Mouse (Mus musculus) urinary bladder, postnatal 14 days (tissue): ENCODE measurements at regions not wholly inside any gene's neighbourhood (a gene's known extent, or its start where the extent isn't known, plus 50 kb on each side); places are given as distances from the start of the nearest gene placed in this dataset.

Experiments used
- DNase-seq: peaks from one replicate; pipeline ENCODE4 v3.0.0; 2021; ENCODE audit warnings: low spot score

DNA sequence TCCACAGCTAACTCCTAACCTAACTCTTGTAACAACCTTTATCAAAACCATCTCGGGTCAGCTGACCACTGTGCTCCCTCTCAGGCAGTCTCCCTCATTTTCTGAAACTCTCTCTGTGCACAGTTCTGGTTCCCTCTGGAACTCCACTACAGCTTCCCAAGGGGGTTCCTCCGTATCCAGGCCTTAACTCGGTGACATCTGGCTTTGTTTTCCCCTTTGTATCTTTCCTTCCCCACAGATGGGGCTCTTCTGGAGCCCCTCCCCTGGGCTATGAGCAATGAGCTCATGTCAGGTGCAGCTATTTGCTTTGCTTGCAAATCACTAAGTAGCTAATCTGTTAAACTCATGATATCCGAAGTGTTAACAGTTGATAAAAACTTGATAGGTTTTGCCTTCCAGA lies 535.6 kb downstream of the Slc4a3 start:
- no peak for DNase-seq

DNA sequence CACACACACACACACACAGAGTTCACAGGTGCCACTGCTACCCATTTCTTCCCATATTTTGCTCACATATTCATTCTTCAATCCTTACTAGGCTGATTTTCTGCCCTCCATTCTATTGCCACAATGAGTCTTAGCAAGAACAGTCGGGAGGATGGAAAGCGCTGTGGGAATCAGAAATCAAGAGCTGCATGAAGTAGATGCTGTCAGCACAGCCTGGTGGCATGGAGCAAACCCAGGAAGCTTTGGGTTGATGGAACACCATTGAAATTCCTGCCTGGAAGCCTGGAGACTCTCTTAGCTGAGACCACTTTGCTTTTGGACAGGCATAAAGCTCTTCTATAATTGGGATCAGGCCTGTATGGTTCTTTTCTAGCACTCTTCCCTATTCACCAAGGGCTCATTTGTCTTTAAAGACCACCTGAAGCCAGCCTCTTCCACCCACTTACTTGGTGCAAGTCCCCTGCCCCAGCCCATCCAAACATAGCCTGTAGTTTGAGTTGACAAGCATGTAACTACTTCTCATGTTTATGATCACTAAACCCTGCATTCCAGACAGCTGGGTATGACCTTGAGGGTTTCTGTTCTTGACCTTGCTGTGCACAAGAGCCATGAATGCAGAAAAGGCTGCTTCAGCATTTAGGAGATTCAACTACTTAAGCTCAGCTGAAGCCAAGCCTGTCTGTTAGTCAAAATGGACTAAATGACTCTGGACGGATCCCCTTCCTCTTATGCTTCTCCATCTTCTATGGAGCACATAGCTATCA lies 537.4 kb downstream of the Slc4a3 start:
- DNase-seq = no peak

DNA sequence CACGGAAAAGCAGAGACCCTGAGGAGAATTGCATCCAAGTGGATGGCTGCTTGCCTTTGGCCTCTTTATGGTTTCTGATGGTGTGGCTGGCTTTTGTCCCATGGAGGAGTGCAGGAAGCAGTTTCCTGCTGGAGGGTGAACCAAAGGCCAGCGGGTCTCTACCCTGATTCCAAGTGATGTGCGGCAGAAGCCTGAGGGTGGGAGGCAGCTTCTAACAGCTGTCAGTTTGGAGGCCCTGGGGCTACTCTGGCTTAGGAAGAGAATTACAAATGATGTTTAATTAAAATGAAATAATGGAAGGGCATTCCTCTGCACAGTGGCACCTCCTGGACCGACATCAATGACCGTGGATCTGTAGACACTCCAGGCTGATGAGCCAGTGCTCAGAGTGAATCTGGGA lies 545.0 kb downstream of the Slc4a3 start:
- no peak for DNase-seq

DNA sequence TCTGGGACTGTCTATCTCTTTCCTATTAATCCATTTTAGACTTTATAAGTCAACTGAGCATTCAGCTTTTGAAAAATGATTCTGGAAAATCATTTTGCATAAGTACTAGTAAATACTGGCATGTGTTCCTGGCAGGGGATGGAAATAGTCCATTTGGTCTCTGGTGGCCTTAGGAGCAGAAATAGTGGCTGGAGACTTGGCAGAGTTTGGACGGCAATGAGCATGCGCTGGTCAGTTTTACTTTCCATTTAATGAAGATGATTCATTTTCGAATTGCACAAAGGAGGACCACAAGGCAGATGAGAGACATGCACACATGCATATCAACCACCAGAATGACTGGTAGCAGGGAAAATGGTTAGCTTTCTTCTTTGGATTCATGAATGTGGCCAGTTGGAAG lies 567.2 kb downstream of the Slc4a3 start:
- peak; percentile 23 for DNase-seq

DNA sequence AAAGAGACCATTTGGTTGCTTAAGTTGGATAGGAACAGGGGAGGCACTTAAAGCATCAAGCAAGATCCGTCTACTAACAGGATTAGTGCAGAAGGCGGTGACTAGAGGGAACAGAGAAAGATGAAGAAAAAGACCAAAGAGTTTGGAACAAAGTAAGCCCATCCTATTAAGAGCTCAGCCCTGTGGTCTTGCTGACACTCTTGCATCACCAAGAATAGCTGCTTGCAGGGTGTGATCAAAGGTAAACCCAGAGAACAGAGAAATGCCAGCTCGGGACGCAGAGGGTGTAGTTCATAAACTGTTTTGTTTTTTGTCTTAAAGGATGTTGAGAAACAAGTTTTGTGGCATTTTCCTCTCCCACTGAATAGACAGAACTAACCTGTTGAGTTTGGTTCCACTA lies 574.8 kb downstream of the Slc4a3 start:
- peak; percentile 4 for DNase-seq

DNA sequence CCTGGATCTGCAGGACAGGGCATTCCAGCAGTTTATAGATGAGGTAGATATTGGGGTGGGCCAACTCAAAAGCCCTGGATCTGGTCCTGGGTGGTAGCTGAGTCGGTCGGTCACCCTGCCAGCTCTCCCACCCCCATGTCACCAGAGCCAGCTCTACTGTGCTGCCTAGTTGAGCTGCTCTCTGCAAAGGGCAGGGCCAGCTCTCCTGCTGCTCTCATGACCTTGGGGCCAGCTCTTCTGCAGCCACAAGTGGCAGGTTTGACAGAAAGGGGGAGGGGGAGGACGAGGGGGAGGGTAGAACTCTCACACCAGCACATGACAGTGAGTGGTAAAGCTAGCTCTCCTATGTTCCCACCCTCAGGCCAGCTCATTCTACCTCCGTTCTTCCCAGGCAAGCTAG lies 584.3 kb downstream of the Slc4a3 start:
- DNase-seq = no peak

DNA sequence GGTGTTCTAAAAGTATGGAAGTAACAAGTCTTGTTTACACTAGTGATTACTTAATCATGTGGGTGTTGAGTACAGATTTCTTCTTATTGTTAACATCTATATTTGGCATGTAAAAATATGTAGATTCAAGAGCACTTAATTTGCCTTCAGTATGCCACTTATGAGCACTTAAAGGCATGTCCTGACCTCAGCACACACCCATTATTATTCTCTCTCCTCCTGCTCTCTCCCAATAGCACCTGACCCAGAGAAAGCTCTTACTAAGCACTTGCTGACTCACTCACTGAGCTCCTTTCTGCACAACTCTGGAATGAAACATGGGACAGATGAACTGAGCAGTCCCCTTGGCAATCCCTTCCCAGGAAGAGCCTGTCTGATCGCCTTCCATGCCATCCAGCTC lies 590.7 kb downstream of the Slc4a3 start:
- no peak for DNase-seq

DNA sequence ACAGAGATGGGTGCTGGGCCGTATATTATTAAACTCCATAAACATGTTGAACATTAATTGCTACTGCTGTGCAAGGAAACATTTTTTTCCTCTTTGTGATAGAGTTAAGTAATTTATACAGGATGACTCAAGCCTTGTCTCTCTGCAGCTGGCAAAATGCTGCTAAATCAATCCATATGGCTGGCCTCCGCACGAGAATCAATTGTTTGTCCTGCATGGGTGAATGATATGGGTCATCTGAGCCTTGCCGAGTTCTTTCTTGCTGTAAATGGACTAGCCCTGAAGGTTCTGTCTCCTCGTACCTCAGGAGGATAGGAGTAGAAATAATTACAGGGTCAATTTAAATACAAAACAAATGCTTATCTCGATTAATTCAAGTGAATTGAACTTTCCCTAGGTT lies 591.6 kb downstream of the Slc4a3 start:
- no peak for DNase-seq

DNA sequence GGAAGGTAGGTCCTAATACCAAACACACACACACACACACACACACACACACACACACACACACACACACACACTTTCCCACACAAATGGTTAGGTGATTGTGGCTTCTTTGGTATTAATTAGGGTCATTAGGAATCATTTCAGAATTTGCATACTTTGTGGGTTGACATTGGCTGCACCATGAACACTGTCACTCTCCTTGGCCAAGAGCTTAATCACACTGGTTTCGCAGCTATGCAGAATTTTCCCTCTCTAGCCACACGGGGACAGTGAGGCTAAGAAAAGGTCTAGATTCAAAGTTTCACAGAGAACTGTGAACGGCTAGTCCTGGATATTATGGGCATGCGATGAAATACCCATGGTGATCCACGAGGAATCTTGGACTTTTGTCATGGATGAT lies 597.5 kb downstream of the Slc4a3 start:
- no peak for DNase-seq

DNA sequence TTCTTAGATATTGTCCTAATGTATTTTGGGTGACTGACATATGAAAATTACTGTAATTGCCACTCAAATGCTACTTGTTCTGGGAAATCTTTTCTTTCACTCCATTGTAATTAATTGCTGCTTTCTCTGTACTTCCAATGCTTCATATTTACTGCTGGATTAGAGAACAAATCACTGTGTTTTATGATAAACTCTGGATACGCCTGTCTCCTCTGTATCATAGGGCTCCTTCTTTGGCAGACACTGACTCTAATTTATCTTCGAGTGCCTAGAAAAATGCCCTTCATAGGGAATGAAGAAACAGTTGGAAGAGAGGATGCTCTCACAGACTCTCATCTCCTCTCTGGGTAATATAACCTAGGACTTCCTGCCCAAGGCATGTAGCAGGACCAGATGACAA lies 602.9 kb downstream of the Slc4a3 start:
- no peak for DNase-seq

DNA sequence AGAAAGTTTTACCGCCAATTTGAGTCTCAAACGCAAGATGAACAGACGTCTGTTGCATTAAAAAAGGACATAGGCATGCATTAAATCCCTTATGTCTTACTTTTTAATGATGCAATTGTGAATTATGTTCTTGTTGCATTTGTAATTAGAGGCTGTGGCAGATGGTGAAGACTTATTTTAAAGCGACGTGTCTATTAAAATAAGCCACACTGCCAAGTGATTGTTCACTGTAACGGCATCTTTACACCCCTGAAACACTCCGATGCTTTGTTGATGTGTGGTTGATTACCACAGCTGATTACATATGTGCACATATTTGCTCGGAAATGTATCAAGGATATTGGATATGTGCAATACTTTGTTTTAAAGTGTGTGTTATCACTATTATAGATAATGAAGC lies 610.2 kb downstream of the Slc4a3 start:
- no peak for DNase-seq

DNA sequence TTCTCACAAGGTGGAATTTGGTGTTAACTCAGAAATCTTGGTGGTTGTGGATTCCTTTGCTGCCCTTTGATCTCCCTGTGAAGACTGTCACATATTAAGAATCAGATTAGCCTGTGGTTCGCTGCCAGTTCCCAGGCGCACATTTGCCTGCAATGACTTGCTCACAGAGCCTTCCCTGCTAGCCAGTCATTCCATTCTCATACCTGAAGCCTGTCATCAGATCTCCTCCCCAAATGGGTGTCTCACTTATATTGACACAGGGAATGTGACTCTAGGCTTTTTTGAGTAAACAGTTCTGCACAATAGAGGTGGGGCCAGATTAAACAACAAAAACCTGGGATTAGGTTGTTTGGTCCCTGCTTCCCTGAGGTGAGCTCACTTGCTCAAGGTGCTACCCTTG lies 621.4 kb downstream of the Slc4a3 start:
- DNase-seq = peak; percentile 42

DNA sequence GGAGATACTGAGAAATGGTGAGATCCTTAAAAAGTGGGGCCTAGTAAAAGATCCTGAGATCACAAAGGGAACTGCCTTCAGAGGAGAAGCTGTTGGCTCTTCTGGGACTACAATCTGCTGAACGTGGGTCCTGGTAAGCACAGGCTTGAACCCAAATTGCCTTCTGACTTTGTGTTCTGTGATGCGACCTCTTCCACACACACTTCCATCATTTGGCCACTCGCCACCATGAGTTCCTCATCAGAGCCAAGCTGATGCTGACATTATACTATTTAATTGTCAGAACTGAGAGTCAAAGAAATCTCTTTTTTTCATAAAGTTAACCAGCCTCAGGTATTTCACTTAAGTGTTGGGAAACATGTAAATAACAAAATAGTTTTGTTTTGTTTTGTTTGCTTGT lies 635.1 kb downstream of the Slc4a3 start:
- DNase-seq = no peak

DNA sequence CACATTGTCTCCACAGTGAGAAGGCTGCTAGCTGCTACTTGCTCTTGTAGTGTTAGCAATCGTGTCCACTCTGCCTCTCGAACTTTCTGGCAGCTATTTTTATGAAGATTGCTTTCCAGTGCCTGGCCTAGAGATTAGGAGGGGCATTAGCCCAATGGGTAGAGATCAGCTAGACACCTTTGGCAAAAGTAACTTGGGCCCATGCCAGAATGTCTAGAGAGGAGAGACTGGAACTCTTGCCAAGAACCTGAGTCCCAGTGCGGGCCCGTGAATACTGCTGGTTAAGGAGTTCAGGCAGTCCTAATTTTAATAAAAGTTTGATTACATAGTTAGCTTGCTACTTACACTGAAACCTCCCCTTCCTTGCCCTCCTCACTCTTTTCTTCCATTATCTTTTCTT lies 648.8 kb downstream of the Slc4a3 start:
- DNase-seq = no peak

DNA sequence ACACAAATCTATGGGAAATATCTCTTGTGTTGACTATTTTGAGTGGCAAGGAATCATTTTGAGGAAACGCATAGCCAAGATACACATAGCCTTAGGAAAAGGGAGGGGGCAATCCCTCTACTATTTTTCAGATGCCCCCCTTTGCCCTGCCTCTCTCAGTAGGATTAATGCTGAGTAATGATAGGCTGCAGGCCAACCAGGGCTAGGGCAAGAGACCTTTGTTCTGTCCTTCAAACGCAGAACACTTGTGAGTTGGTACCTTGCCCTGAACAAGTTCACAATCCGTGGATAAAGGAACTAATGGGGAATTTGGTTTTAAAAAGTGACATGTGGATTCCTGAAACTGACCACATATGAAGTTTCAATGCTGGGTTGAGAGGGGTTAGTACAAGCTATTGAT lies 651.6 kb downstream of the Slc4a3 start:
- no peak for DNase-seq

DNA sequence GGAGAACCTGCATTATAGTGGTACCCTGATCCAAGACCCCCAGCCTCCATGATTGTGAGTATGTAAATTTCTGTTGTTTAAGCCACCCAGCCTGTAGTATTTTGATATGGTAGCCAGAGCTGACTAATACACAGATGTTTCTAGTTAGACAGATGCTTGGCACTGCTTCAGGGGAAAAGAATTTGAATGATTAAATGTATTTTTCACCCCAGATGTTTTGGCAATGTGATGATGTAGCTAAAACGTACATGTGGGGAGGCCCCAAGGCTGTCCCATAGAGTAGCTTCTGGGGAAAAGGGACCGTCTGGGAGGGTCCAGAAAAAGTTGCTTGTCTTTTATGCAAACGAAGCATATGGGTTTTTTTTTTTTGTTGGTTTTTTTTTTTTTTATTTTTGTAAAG lies 654.8 kb downstream of the Slc4a3 start:
- DNase-seq = no peak

DNA sequence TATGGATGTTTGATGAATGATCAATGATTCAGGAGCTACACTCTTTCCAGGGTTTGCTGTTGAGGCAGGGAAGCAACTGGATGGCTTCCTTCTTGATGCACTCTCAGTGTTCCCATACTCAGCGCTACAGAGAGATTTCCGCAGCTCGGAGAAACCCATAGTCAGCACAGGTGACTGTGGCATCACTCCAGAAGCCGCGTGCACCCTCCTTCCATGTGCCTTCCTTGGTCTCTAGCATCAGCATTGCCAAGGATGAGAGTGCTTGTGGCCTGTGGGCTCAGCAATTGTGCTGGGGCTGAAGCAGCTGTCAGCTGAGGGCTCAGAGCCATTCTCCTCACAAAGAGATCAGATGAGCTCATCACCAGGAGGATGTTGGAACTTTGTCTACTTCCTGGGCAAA lies 666.4 kb downstream of the Slc4a3 start:
- no peak for DNase-seq

DNA sequence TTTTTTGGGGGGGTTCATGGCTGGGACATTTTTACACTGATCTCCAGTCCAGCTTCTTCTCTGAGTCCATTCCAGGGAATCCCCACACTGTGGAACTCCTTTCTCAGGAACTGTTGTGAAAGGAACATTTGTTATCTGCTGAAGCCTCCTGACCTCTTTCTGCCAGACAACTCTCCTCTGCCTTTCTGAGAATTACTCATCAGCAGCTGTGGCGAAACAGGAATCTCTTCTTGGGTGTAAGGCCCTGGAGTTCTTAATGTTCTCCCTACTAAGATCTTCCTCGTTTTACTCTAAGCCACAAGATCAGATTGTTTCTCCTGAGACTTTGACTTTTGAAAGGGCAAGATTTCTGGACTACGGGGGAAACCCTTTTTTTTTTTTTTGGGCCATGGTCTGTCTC lies 698.7 kb downstream of the Slc4a3 start:
- no peak for DNase-seq

DNA sequence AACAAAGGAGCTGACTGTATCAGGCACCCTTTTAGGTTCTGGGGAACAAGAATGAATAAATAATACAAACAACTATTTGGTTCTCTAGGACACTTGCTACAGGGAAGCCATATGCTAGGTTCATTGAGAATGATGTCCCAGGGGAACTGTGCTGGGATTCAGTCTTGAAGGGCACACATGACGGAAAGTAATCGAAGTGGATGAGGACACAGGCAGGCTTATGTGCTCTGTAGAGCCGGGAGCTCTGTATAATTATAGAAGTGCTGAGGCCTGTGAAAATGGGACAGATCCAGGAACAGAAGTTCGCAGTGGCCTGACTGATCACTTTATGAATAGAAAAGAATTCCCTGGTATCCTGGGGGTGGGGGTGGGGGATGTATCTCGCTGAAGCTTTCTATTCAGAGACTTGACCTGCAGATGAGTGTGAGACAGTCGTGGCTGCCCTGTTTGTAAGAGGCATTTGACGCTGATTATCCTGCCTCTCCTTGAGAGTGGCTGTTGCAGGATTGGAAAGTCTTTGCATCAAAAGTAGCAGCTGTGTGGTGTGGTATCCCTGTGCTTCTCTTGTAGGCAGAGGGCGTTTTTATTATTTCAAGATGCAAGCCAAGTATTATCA lies 700.2 kb downstream of the Slc4a3 start:
- no peak for DNase-seq

DNA sequence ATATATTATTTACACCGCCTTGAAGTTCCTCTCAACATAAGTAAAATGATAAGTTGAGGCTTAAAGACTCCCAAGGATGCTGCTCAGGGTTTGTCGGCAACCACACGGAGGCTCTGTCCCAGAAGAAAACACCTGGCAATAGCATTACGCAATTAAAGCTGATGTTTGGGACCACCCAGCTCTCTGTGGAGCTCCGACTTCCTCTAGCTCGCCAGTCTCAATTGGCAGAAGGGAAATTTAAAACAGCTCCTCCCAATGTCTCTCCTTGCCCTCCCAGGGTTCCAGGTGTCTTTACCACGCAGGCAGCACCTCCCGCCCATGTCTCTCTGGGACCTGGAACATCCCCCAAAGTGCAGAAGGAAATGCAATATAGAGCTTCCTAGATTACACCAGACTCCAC lies 701.1 kb downstream of the Slc4a3 start:
- no peak for DNase-seq

DNA sequence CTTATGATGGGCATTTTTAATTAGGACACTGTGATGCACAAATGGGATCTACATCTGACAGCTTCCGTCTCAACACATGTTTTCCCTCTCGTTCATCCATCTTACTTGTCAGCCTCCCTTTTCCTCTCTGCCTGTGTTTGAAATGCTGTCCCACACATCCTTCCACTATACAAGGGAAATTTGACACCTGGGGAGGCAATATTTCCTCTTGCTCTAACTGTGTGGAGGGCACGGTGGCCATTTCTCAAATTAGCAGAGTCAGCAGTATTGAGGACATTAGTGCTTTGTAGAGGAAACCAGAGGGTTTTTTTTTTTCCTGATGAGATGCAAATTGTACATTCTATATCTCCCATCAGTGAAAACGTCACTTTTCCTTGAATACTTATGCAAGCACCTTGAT lies 712.2 kb downstream of the Slc4a3 start:
- no peak for DNase-seq

DNA sequence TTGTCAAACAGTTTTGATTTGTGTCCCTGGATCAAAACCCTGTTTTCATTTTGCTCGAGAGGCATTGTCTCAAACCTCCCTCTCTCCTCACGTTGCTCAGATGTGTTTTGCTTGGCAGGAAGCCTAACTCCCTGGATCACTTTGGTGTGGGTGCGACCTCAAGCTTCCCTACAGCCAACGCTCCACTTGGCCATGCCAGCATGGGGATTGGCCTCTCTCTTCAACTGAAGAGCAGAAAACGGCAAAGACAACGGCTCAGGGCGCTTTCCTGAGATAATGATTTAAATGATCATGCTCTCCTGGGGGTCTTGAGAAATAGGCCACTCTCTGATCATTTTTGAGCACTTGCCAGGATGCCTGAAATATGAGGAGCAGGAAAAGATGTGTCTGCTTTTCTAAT lies 730.1 kb downstream of the Slc4a3 start:
- peak; percentile 18 for DNase-seq

DNA sequence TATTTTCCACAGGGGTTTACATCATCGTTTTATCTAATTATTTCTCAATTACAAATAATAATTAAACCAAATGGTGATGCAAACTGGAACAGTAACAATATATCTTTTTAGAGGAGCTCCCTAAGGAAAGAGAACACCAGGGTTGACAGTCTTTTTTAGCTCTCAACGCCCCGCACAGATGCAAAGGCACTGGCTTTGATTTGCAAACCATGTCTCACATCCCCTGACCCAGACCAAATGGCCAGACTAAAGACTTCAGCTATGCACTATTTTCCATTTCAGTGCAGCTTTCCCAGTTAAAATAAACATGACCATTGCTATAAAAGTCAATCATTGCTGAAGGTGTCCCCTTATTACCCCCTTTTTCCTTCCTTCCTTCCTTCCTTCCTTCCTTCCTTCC lies 730.6 kb downstream of the Slc4a3 start:
- DNase-seq = no peak

DNA sequence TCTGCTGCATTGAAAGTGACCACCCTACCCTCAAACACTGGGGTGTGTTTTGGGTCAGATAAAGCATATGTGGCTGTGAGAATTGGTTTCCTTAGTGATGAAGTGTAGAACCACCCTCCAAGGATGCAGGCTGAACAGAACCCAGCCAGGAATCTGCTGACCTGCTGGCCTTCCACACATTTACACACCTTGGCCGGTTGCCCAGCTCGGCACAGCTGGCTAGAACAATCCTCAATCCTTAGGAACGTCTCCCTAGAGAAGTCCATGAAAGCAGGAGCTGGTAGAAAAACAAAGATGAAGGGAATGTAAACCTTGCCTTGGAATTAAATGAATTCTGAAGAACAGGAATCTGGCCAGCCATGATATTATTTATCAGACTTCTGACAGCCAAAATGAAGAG lies 737.3 kb downstream of the Slc4a3 start:
- DNase-seq = peak; percentile 5
